Mouse (Mus musculus) forebrain, embryonic 15.5 days (tissue): Measurements from ENCODE around the gene Spocd1. TPM values are rescaled to one million over a fixed set of nuclear protein-coding genes. Genes with fewer than 3 reads are reported as not detected.

ENCODE experiments used
- ATAC-seq: fragments of 200-750 bp; cut with Nextera tagmentation; replicated peaks from 2 replicates; pipeline ENCODE4 v1.8.0; 2017; ENCODE audit warnings: mild to moderate bottlenecking, moderate TSS enrichment, moderate library complexity
- H3K27ac ChIP-seq: fragments of 300-500 bp; sonication (generic); replicated peaks from 2 replicates; pipeline ENCODE4 v1.5.1; 2015; ENCODE audit warnings: mild to moderate bottlenecking, inconsistent platforms
- H3K27me3 ChIP-seq: fragments of 300-500 bp; sonication (generic); 2 replicates; pipeline ENCODE4 v1.6.1; 2015; ENCODE audit warnings: inconsistent platforms
- H3K36me3 ChIP-seq: fragments of 300-500 bp; sonication (generic); 2 replicates; pipeline ENCODE4 v1.6.1; 2015; ENCODE audit warnings: mild to moderate bottlenecking, inconsistent platforms
- H3K4me1 ChIP-seq: fragments of 300-500 bp; sonication (generic); 2 replicates; pipeline ENCODE4 v1.6.1; 2015; ENCODE audit warnings: inconsistent platforms
- H3K4me2 ChIP-seq: fragments of 300-500 bp; sonication (generic); replicated peaks from 2 replicates; pipeline ENCODE4 v1.6.1; 2015; ENCODE audit warnings: mild to moderate bottlenecking, inconsistent platforms
- H3K4me3 ChIP-seq: fragments of 300-500 bp; sonication (generic); 2 replicates; pipeline ENCODE4 v1.5.1; 2015; ENCODE audit warnings: mild to moderate bottlenecking, inconsistent platforms
- H3K9ac ChIP-seq: fragments of 300-500 bp; sonication (generic); replicated peaks from 2 replicates; pipeline ENCODE4 v1.6.1; 2015; ENCODE audit warnings: mild to moderate bottlenecking, inconsistent platforms
- H3K9me3 ChIP-seq: fragments of 300-500 bp; sonication (generic); 2 replicates; pipeline ENCODE4 v1.6.1; 2016; ENCODE audit warnings: inconsistent platforms
- WGBS: fragments of 180-500 bp; shearing (Covaris S2); methylation state at CpG from one replicate; pipeline ENCODE4 v1.1.7; 2015; ENCODE audit warnings: mixed read lengths; 5-methylcytosine and 5-hydroxymethylcytosine counted together
- polyA plus RNA-seq: library from polyadenylated mRNA; unstranded; fragments of >200 nt; fragmentation: Nextera tagmentation; extraction: Ambion mirVana; gene quantifications from 2 replicates; pipeline ENCODE4 v1.2.1, GENCODE M21; 2015

Spocd1 gene
- polyA plus RNA-seq, 1 experiment from 2014 or later = not detected

- Histone ChIP-seq H3K4me1 (peaks cover 19% of the 10 kb centered on the region), H3K9ac (peak overlapping the region; percentile 45), H3K9me3 (no peaks in the 10 kb centered on the region), H3K4me2 (peak overlapping the region; percentile 99), H3K27ac (peak overlapping the region; percentile 80), H3K4me3 (peak overlapping the region; percentile 50), H3K27me3 (no peaks in the 10 kb centered on the region), H3K36me3 (no peaks in the 10 kb centered on the region)
- peak; percentile 92 for ATAC-seq
- 1% methylated on average over 37 of the region's 37 CpGs for WGBS
These were observed 31.3 kb downstream of the Spocd1 start for GRCm38 (mm10) chr4:129960180-129960944.

- Histone ChIP-seq H3K4me1 (peaks cover 43% of the 10 kb centered on the region), H3K27ac (0 out of 2 replicates have a peak overlapping the region, but pooled peaks have one; percentile 90)
- WGBS = 58% methylated on average over 11 of the region's 11 CpGs
These were observed 36.2 kb downstream of the Spocd1 start for GRCm38 (mm10) chr4:129965294-129965693.

GRCm38 (mm10) chr4:129966201-129966600 is 37.2 kb downstream of the Spocd1 start:
- H3K4me2 ChIP-seq = 0 out of 2 replicates have a peak overlapping the region, but pooled peaks have one; percentile 19
- no peaks in the 10 kb centered on the region for H3K9me3 ChIP-seq
- no peak overlapping the region for H3K9ac ChIP-seq
- peaks cover 45% of the 10 kb centered on the region for H3K4me1 ChIP-seq
- no peak overlapping the region for H3K4me3 ChIP-seq
- no peaks in the 10 kb centered on the region for H3K36me3 ChIP-seq
- peak overlapping the region; percentile 90 for H3K27ac ChIP-seq
- peak; percentile 21; the same call in 1 of the 2 replicates for ATAC-seq
- no peaks in the 10 kb centered on the region for H3K27me3 ChIP-seq
- WGBS = 3% methylated on average over 10 of the region's 10 CpGs

More at GRCm38 (mm10) chr4:129965294-129965693, 36.2 kb downstream of the Spocd1 start:
- Histone ChIP-seq H3K4me2 (no peak overlapping the region), H3K27me3 (no peaks in the 10 kb centered on the region), H3K9me3 (no peaks in the 10 kb centered on the region), H3K9ac (no peak overlapping the region), H3K36me3 (no peaks in the 10 kb centered on the region), H3K4me3 (no peak overlapping the region)
- ATAC-seq = no peak

GRCm38 (mm10) chr4:129967024-129968014 is 38.3 kb downstream of the Spocd1 start:
- Histone ChIP-seq H3K27me3 (no peaks in the 10 kb centered on the region), H3K36me3 (no peaks in the 10 kb centered on the region), H3K9ac (peak overlapping the region; percentile 22), H3K4me3 (no peak overlapping the region), H3K4me1 (peaks cover 55% of the 10 kb centered on the region), H3K4me2 (peak overlapping the region; percentile 26), H3K9me3 (no peaks in the 10 kb centered on the region), H3K27ac (peak overlapping the region; percentile 90)
- 10% methylated on average over 13 of the region's 13 CpGs for WGBS
- ATAC-seq = peak; percentile 78

- 14% methylated on average over 8 of the region's 8 CpGs for WGBS
- no peaks in the 10 kb centered on the region for H3K9me3 ChIP-seq
- no peak overlapping the region for H3K9ac ChIP-seq
- H3K4me2 ChIP-seq = no peak overlapping the region
- no peak for ATAC-seq
- no peaks in the 10 kb centered on the region; the same call in 1 of the 2 replicates for H3K27me3 ChIP-seq
- peaks cover 64% of the 10 kb centered on the region for H3K4me1 ChIP-seq
- H3K27ac ChIP-seq = no peak overlapping the region
- H3K36me3 ChIP-seq = no peaks in the 10 kb centered on the region
- no peak overlapping the region for H3K4me3 ChIP-seq
These were observed 41.1 kb downstream of the Spocd1 start for GRCm38 (mm10) chr4:129970168-129970567.

GRCm38 (mm10) chr4:129970861-129971260 is 41.8 kb downstream of the Spocd1 start:
- Histone ChIP-seq H3K27me3 (no peaks in the 10 kb centered on the region; the same call in 1 of the 2 replicates), H3K4me1 (peaks cover 58% of the 10 kb centered on the region)
- WGBS = 50% methylated on average over 11 of the region's 11 CpGs

GRCm38 (mm10) chr4:129971989-129972388 is 42.9 kb downstream of the Spocd1 start:
- H3K4me2 ChIP-seq = no peak overlapping the region
- ATAC-seq = no peak
- no peak overlapping the region for H3K27ac ChIP-seq
- 35% methylated on average over 7 of the region's 7 CpGs for WGBS
- no peaks in the 10 kb centered on the region; the same call in 1 of the 2 replicates for H3K27me3 ChIP-seq
- peaks cover 47% of the 10 kb centered on the region for H3K4me1 ChIP-seq
- H3K9me3 ChIP-seq = no peaks in the 10 kb centered on the region
- no peak overlapping the region for H3K4me3 ChIP-seq
- H3K36me3 ChIP-seq = no peaks in the 10 kb centered on the region
- H3K9ac ChIP-seq = no peak overlapping the region

More at GRCm38 (mm10) chr4:129970861-129971260, 41.8 kb downstream of the Spocd1 start:
- no peak for ATAC-seq
- H3K36me3 ChIP-seq = no peaks in the 10 kb centered on the region
- no peak overlapping the region for H3K4me2 ChIP-seq
- H3K9me3 ChIP-seq = no peaks in the 10 kb centered on the region
- no peak overlapping the region for H3K27ac ChIP-seq
- H3K9ac ChIP-seq = no peak overlapping the region
- H3K4me3 ChIP-seq = no peak overlapping the region

- no peaks in the 10 kb centered on the region for H3K9me3 ChIP-seq
- no peaks in the 10 kb centered on the region; the same call in 1 of the 2 replicates for H3K27me3 ChIP-seq
- no peak overlapping the region for H3K9ac ChIP-seq
- no peak overlapping the region for H3K4me2 ChIP-seq
- no peaks in the 10 kb centered on the region for H3K36me3 ChIP-seq
- ATAC-seq = no peak
- WGBS = 64% methylated on average over 9 of the region's 9 CpGs
- H3K4me3 ChIP-seq = no peak overlapping the region
- no peak overlapping the region for H3K27ac ChIP-seq
- peaks cover 39% of the 10 kb centered on the region for H3K4me1 ChIP-seq
These were observed 45.2 kb downstream of the Spocd1 start for GRCm38 (mm10) chr4:129974285-129974684.

GRCm38 (mm10) chr4:129977256-129977655 is 48.2 kb downstream of the Spocd1 start:
- H3K4me1 ChIP-seq = peaks cover 29% of the 10 kb centered on the region
- no peak overlapping the region for H3K4me3 ChIP-seq
- H3K9me3 ChIP-seq = no peaks in the 10 kb centered on the region
- no peak overlapping the region for H3K27ac ChIP-seq
- 78% methylated on average over 4 of the region's 4 CpGs for WGBS
- H3K27me3 ChIP-seq = no peaks in the 10 kb centered on the region; the same call in 1 of the 2 replicates
- ATAC-seq = no peak
- no peak overlapping the region for H3K4me2 ChIP-seq
- H3K36me3 ChIP-seq = no peaks in the 10 kb centered on the region
- H3K9ac ChIP-seq = no peak overlapping the region

- H3K27ac ChIP-seq = no peak overlapping the region
- no peak overlapping the region for H3K4me3 ChIP-seq
- ATAC-seq = no peak
- H3K27me3 ChIP-seq = no peaks in the 10 kb centered on the region
- no peak overlapping the region for H3K4me2 ChIP-seq
- H3K9me3 ChIP-seq = no peaks in the 10 kb centered on the region
- no peak overlapping the region for H3K9ac ChIP-seq
- no peaks in the 10 kb centered on the region for H3K36me3 ChIP-seq
- 40% methylated on average over 4 of the region's 4 CpGs for WGBS
- H3K4me1 ChIP-seq = peaks cover 29% of the 10 kb centered on the region
These were observed 49.2 kb downstream of the Spocd1 start for GRCm38 (mm10) chr4:129978227-129978626.

GRCm38 (mm10) chr4:129978930-129979329 is 49.9 kb downstream of the Spocd1 start:
- 67% methylated on average over 4 of the region's 4 CpGs for WGBS
- H3K27me3 ChIP-seq = no peaks in the 10 kb centered on the region
- no peaks in the 10 kb centered on the region for H3K36me3 ChIP-seq
- peaks cover 34% of the 10 kb centered on the region for H3K4me1 ChIP-seq
- no peak overlapping the region for H3K4me2 ChIP-seq
- no peak overlapping the region for H3K9ac ChIP-seq
- H3K9me3 ChIP-seq = no peaks in the 10 kb centered on the region
- H3K4me3 ChIP-seq = no peak overlapping the region
- ATAC-seq = no peak
- H3K27ac ChIP-seq = no peak overlapping the region

GRCm38 (mm10) chr4:129981657-129982056 is 52.6 kb downstream of the Spocd1 start:
- no peak overlapping the region for H3K4me3 ChIP-seq
- no peak overlapping the region for H3K9ac ChIP-seq
- no peaks in the 10 kb centered on the region for H3K36me3 ChIP-seq
- no peaks in the 10 kb centered on the region for H3K9me3 ChIP-seq
- H3K4me2 ChIP-seq = no peak overlapping the region
- H3K4me1 ChIP-seq = peaks cover 55% of the 10 kb centered on the region
- 31% methylated on average over 11 of the region's 11 CpGs for WGBS
- no peak for ATAC-seq
- no peak overlapping the region for H3K27ac ChIP-seq
- no peaks in the 10 kb centered on the region for H3K27me3 ChIP-seq
